Mouse (Mus musculus) A20 (cell line): ENCODE data around the gene Cmtr2.

Experiments used
- DNase-seq: peaks from one replicate; pipeline ENCODE4 v3.0.0-alpha.2; 2011; ENCODE audit warnings: low read depth, low spot score

Gene Cmtr2

DNA sequence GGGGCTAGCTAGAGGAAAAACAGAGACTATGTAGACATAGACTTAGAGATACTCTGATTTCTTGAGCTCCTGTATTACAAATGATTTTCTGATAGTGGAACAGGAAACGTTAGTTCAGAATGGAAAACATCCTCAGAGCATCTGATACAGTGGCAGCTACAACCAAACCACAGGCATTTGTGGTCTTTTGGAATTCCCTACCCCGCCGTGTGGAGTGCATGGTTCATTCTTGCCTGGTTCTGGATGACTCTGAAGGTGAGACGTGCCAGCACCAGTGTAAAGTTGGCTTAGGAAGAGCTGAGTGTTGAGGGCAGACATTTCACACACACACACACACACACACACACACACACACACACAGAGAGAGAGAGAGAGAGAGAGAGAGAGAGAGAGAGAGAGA lies 38.5 kb downstream of the Cmtr2 start:
- DNase-seq = no peak

DNA sequence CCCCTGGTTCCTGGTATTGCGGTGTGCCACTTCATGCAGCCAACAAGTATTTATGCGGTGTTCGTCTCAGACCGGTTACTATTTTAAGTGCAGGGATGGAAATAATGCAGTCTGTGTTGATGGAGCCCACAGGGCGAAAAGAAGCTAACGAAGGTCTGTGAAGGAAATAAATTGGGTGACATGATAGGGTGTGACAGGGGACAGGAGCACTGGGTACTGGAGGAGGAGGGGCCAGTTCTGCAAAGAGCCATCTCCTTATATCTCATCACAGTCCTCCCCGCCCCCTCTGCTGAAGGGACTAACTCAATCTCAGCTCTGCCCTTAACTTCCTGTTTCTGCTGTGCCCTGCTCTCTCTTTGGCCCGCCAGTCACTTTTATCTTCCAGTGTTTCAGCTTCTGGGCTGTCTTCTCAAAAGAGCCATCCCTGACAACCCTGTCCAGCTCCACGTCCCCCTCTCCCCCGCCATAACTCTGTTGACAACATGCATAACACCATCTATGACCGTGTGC lies 50.4 kb downstream of the Cmtr2 start:
- peak; percentile 83 for DNase-seq

DNA sequence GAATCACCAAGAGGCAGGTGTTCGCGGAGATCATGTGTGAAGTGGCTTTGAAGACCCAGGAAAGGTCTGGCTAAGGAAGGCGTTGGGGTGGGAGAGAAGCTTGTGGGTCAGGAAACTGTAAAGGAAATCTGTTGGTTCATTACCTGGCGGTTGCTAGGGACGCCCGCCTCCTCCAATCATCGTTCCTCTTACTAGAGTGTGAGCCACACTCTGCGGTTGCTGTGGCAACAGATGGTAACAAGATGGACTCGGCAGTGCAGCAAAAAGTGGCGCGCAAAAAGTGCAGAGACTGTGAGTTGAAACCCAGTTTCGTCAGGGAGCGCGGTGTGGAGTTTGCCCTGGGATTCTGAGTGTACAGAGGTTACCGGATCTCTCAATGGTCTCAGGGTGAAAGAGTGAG lies 51.3 kb downstream of the Cmtr2 start, which contains the start of gene Hydin:
TSS of gene Hydin (plus strand) at position 237 of the 400 bp plus-strand sequence.
- DNase-seq = no peak

DNA sequence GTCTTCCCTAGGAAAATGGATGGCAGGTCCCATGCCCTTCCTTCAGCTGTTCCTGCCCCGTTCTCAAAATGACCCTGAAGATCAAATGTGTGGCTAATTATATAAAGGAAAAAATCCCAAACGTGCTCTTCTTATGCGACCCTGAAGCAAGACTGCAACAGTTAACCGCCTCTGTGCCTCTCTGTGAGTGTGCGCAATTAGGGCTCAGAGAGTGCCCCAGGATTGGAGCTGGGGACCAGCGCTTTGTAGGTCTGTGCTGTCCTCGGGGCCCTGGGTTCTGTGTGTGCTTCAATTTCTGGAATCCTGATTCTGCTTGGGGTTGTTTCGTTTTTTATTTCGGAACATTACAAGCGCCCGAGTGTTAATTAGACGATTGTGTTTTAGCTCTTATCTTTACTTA lies 51.8 kb downstream of the Cmtr2 start:
- DNase-seq = no peak

DNA sequence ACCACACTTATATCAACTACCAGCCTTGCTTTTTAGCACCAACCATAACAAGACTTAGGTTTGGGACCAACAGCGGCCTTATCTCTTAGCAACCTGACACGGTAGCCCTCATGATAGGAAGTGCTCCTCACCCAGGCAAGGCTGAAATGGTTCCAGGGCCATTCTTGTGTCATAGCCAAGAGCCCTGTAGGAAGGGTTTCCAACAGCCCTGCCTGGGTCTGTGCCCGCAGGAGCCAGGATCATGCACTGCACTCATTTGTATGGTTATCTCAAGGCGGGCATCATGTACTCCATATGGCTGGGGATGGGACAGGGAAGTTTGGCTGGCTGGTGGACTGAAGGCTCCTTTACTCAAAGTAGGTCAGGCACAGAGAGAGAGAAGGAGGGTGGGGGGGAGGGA lies 55.2 kb downstream of the Cmtr2 start:
- no peak for DNase-seq

DNA sequence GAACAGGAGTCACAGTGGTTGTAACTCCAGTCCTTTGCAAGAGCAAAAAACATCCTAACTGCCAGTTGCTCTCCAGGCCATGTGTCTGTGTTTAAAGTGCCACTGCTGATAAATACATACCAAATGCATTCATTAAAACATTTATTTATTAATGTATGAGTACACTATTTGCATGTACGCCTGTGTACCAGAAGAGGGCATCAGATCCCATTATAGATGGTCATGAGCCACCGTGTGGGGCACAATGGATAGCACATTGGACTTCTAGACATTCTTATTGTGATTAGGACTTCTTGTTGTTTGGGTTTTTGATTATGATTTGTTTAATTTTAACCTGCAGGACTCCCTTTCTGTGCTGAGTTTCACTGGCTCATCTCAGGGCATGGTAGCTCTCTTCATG lies 57.9 kb downstream of the Cmtr2 start:
- peak; percentile 24 for DNase-seq
